Mouse (Mus musculus) Muller cell, postnatal 12 days (primary cell): Measurements from ENCODE around the gene Adarb2.

ENCODE experiments used
- DNase-seq: peaks from one replicate; pipeline ENCODE4 v3.0.0-alpha.2; 2015; ENCODE audit errors: inconsistent ontology term

Gene Adarb2

GRCm38 (mm10) chr13:8202681-8203476, at the start of gene Adarb2:
Adarb2 (plus strand) TSS chr13:8202866.
- peak; percentile 74 for DNase-seq

- no peak for DNase-seq
Measured at GRCm38 (mm10) chr13:8173800-8174199, 28.9 kb upstream of the Adarb2 start.

- no peak for DNase-seq
Measured at GRCm38 (mm10) chr13:8191977-8192376, 10.7 kb upstream of the Adarb2 start.

GRCm38 (mm10) chr13:8199186-8199880, 3.3 kb upstream of the Adarb2 start:
- no peak for DNase-seq

GRCm38 (mm10) chr13:8203477-8203813, 779 bp downstream of the Adarb2 start:
- no peak for DNase-seq

GRCm38 (mm10) chr13:8207337-8207736, 4.7 kb downstream of the Adarb2 start:
- DNase-seq: no peak

- DNase-seq: no peak
Measured at GRCm38 (mm10) chr13:8210776-8211175, 8.1 kb downstream of the Adarb2 start.

GRCm38 (mm10) chr13:8238871-8239270, 36.2 kb downstream of the Adarb2 start:
- DNase-seq: no peak

GRCm38 (mm10) chr13:8248016-8248667, 45.5 kb downstream of the Adarb2 start:
- no peak for DNase-seq

- no peak for DNase-seq
Measured at GRCm38 (mm10) chr13:8272158-8272945, 69.7 kb downstream of the Adarb2 start.

GRCm38 (mm10) chr13:8283116-8283515, 80.5 kb downstream of the Adarb2 start:
- DNase-seq: no peak

- DNase-seq: peak; percentile 34
Measured at GRCm38 (mm10) chr13:8316347-8317141, 113.9 kb downstream of the Adarb2 start.

- DNase-seq: no peak
Measured at GRCm38 (mm10) chr13:8333589-8334455, 131.2 kb downstream of the Adarb2 start.

- DNase-seq: no peak
Measured at GRCm38 (mm10) chr13:8334580-8334979, 131.9 kb downstream of the Adarb2 start.

GRCm38 (mm10) chr13:8341086-8341807, 138.6 kb downstream of the Adarb2 start:
- DNase-seq: no peak

GRCm38 (mm10) chr13:8347147-8347546, 144.5 kb downstream of the Adarb2 start:
- DNase-seq: no peak

GRCm38 (mm10) chr13:8352341-8352740, 149.7 kb downstream of the Adarb2 start:
- no peak for DNase-seq

GRCm38 (mm10) chr13:8352952-8353351, 150.3 kb downstream of the Adarb2 start:
- no peak for DNase-seq

GRCm38 (mm10) chr13:8365523-8365922, 162.9 kb downstream of the Adarb2 start:
- no peak for DNase-seq
